Mouse (Mus musculus): ENCODE results near the gene Cstad. TPM values are rescaled to one million over a fixed set of nuclear protein-coding genes. Genes with fewer than 3 reads are reported as not detected.

Cstad gene
- polyA plus RNA-seq, 1 experiment: 0.94 TPM

GRCm38 (mm10) chr2:30553851-30554540 is 40.8 kb upstream of the Cstad start:
- Histone ChIP-seq H3K4me3 (ENCODE audit: low read depth, low read length) (peak overlapping the region; percentile 19; the same call in 1 of the 2 replicates), H3K36me3 (ENCODE audit: control insufficient read depth, insufficient read depth, low read length, poor library complexity, severe bottlenecking) (no peaks in the 10 kb centered on the region), H3K9ac (ENCODE audit: low read depth, poor library complexity, severe bottlenecking) (no peak overlapping the region), H3K27me3 (ENCODE audit: control insufficient read depth, insufficient read depth, low read length, poor library complexity, severe bottlenecking) (no peaks in the 10 kb centered on the region), H3K27ac (ENCODE audit: insufficient read depth, low read length) (no peak overlapping the region), H3K4me1 (ENCODE audit: control insufficient read depth, insufficient read depth, low read length) (no peaks in the 10 kb centered on the region), H3K9me3 (replicated peaks; ENCODE audit: control insufficient read depth, insufficient read depth, low read length, poor library complexity, severe bottlenecking) (no peaks in the 10 kb centered on the region)
- TF ChIP-seq POLR2A (IDR thresholded peaks at IDR 0.05; ENCODE audit: insufficient read depth, low read length): no peak
- no peak for TF ChIP-seq CTCF (IDR thresholded peaks at IDR 0.05; ENCODE audit: low read depth, low read length)

DNA sequence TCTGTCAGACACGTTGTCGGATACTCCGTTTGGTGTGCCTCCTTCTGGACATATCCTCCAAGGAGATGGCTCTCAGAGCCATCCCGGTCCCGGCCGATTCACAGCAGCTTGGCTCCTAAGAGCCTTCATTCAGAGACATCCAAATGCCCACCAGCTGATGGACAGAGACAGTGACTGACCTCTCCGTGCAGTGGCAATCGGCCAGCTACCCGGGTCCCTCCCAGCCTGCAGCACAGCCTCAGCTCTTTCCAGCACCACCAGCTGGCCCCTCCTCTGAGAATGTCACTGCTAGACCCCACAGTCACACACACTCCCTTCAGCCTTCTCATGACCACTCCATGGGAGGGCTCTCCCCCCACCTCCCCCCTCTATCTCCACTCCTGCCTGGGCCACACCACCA is 39.6 kb upstream of the Cstad start:
- Histone ChIP-seq H3K9me3 (replicated peaks; ENCODE audit: control insufficient read depth, insufficient read depth, low read length, poor library complexity, severe bottlenecking) (no peaks in the 10 kb centered on the region), H3K4me1 (ENCODE audit: control insufficient read depth, insufficient read depth, low read length) (no peaks in the 10 kb centered on the region), H3K27me3 (ENCODE audit: control insufficient read depth, insufficient read depth, low read length, poor library complexity, severe bottlenecking) (no peaks in the 10 kb centered on the region), H3K36me3 (ENCODE audit: control insufficient read depth, insufficient read depth, low read length, poor library complexity, severe bottlenecking) (no peaks in the 10 kb centered on the region), H3K27ac (ENCODE audit: insufficient read depth, low read length) (no peak overlapping the region), H3K9ac (ENCODE audit: low read depth, poor library complexity, severe bottlenecking) (no peak overlapping the region), H3K4me3 (ENCODE audit: low read depth, low read length) (no peak overlapping the region)
- TF ChIP-seq POLR2A (IDR thresholded peaks at IDR 0.05; ENCODE audit: insufficient read depth, low read length) (no peak), EP300 (IDR thresholded peaks at IDR 0.05; ENCODE audit: insufficient read depth, low read depth, low read length) (no peak), CTCF (IDR thresholded peaks at IDR 0.05; ENCODE audit: low read depth, low read length) (no peak)

- no peak overlapping the region for H3K9ac ChIP-seq (ENCODE audit: low read depth, poor library complexity, severe bottlenecking)
Measured at GRCm38 (mm10) chr2:30556495-30556894, 38.3 kb upstream of the Cstad start.

DNA sequence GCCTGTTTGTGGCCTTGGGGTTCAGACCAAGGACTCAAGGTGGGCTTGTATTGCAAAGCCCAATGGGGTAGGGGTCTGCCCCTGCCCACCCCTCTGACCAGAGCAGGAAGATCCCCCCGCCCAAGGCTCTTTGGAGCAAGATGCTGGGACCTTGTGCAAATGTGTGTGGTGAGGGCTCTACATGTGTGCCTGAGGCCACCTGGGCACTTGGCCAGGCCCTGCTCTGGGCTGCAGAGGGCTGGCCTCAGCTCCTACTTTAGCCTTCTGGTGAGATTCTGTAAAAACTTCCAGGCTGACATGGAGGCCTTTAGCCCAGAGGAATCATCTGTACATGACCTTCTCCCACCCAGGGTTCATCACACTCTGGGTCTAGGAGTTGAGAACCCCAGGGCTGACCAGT is 35.3 kb upstream of the Cstad start:
- Histone ChIP-seq H3K4me3 (ENCODE audit: low read depth, low read length) (no peak overlapping the region), H3K27ac (ENCODE audit: insufficient read depth, low read length) (no peak overlapping the region), H3K36me3 (ENCODE audit: control insufficient read depth, insufficient read depth, low read length, poor library complexity, severe bottlenecking) (no peaks in the 10 kb centered on the region), H3K9ac (ENCODE audit: low read depth, poor library complexity, severe bottlenecking) (no peak overlapping the region), H3K4me1 (ENCODE audit: control insufficient read depth, insufficient read depth, low read length) (no peaks in the 10 kb centered on the region), H3K27me3 (ENCODE audit: control insufficient read depth, insufficient read depth, low read length, poor library complexity, severe bottlenecking) (no peaks in the 10 kb centered on the region), H3K9me3 (replicated peaks; ENCODE audit: control insufficient read depth, insufficient read depth, low read length, poor library complexity, severe bottlenecking) (no peaks in the 10 kb centered on the region)
- TF ChIP-seq CTCF (IDR thresholded peaks at IDR 0.05; ENCODE audit: low read depth, low read length) (no peak), EP300 (IDR thresholded peaks at IDR 0.05; ENCODE audit: insufficient read depth, low read depth, low read length) (no peak), POLR2A (IDR thresholded peaks at IDR 0.05; ENCODE audit: insufficient read depth, low read length) (no peak)

More at GRCm38 (mm10) chr2:30556495-30556894, 38.3 kb upstream of the Cstad start:
- no peak overlapping the region for H3K4me3 ChIP-seq (ENCODE audit: low read depth, low read length)
- no peaks in the 10 kb centered on the region for H3K36me3 ChIP-seq (ENCODE audit: control insufficient read depth, insufficient read depth, low read length, poor library complexity, severe bottlenecking)
- no peaks in the 10 kb centered on the region for H3K4me1 ChIP-seq (ENCODE audit: control insufficient read depth, insufficient read depth, low read length)
- no peaks in the 10 kb centered on the region for H3K27me3 ChIP-seq (ENCODE audit: control insufficient read depth, insufficient read depth, low read length, poor library complexity, severe bottlenecking)
- TF ChIP-seq POLR2A (IDR thresholded peaks at IDR 0.05; ENCODE audit: insufficient read depth, low read length): no peak
- no peak for TF ChIP-seq EP300 (IDR thresholded peaks at IDR 0.05; ENCODE audit: insufficient read depth, low read depth, low read length)
- no peak for TF ChIP-seq CTCF (IDR thresholded peaks at IDR 0.05; ENCODE audit: low read depth, low read length)
- no peaks in the 10 kb centered on the region for H3K9me3 ChIP-seq (replicated peaks; ENCODE audit: control insufficient read depth, insufficient read depth, low read length, poor library complexity, severe bottlenecking)
- no peak overlapping the region for H3K27ac ChIP-seq (ENCODE audit: insufficient read depth, low read length)

DNA sequence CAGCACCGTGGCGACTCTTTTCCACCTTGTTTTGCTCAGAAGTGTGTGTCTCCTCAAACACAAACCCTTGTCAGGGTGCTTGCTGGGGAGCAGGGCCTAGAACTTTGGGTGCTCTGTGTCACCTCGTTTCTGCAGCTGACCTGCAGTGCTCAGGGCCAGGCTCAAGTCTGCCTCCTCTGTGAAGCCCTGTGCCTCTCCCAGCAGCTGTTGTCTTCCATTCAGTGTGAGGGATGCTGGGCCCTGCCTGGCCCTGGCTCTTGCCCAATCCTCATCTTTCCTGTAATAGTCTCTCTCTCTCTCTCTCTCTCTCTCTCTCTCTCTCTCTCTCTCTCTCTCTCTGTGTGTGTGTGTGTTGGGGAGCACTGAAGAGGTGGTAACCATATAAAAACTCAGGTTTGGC is 32.3 kb upstream of the Cstad start:
- Histone ChIP-seq H3K27me3 (ENCODE audit: control insufficient read depth, insufficient read depth, low read length, poor library complexity, severe bottlenecking) (no peaks in the 10 kb centered on the region), H3K36me3 (ENCODE audit: control insufficient read depth, insufficient read depth, low read length, poor library complexity, severe bottlenecking) (no peaks in the 10 kb centered on the region), H3K4me1 (ENCODE audit: control insufficient read depth, insufficient read depth, low read length) (no peaks in the 10 kb centered on the region), H3K9ac (ENCODE audit: low read depth, poor library complexity, severe bottlenecking) (no peak overlapping the region), H3K9me3 (replicated peaks; ENCODE audit: control insufficient read depth, insufficient read depth, low read length, poor library complexity, severe bottlenecking) (no peaks in the 10 kb centered on the region), H3K4me3 (ENCODE audit: low read depth, low read length) (no peak overlapping the region), H3K27ac (ENCODE audit: insufficient read depth, low read length) (no peak overlapping the region)
- TF ChIP-seq EP300 (IDR thresholded peaks at IDR 0.05; ENCODE audit: insufficient read depth, low read depth, low read length) (no peak), POLR2A (IDR thresholded peaks at IDR 0.05; ENCODE audit: insufficient read depth, low read length) (no peak), CTCF (IDR thresholded peaks at IDR 0.05; ENCODE audit: low read depth, low read length) (no peak)

DNA sequence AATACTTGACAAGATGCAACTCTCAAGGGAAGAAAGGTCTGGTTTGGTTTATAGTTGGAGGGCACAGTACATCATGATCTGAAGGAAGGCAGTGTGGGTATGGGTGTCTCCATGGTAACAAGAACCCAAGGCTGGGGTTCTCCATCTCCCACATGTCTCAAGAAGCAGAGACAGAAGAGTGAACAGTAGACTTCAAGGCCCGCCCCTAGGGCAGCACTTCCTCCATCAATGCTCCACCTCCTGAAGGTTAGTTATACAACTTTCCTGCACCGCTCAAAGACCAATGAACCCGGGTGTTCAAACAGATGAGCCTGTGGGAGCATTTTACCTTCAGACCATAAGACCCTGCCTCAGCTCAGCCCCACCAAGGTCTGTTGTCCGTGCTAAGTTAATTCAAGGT is 23.2 kb upstream of the Cstad start:
- Histone ChIP-seq H3K4me3 (ENCODE audit: low read depth, low read length) (no peak overlapping the region), H3K4me1 (ENCODE audit: control insufficient read depth, insufficient read depth, low read length) (no peaks in the 10 kb centered on the region), H3K27me3 (ENCODE audit: control insufficient read depth, insufficient read depth, low read length, poor library complexity, severe bottlenecking) (no peaks in the 10 kb centered on the region), H3K36me3 (ENCODE audit: control insufficient read depth, insufficient read depth, low read length, poor library complexity, severe bottlenecking) (no peaks in the 10 kb centered on the region), H3K9ac (ENCODE audit: low read depth, poor library complexity, severe bottlenecking) (no peak overlapping the region), H3K9me3 (replicated peaks; ENCODE audit: control insufficient read depth, insufficient read depth, low read length, poor library complexity, severe bottlenecking) (no peaks in the 10 kb centered on the region; the same call in 1 of the 2 replicates), H3K27ac (ENCODE audit: insufficient read depth, low read length) (no peak overlapping the region)
- TF ChIP-seq EP300 (IDR thresholded peaks at IDR 0.05; ENCODE audit: insufficient read depth, low read depth, low read length): no peak
- TF ChIP-seq POLR2A (IDR thresholded peaks at IDR 0.05; ENCODE audit: insufficient read depth, low read length): no peak
- TF ChIP-seq CTCF (IDR thresholded peaks at IDR 0.05; ENCODE audit: low read depth, low read length): no peak

All from ES-Bruce4 (cell line).